Mouse (Mus musculus) heart, embryonic 13.5 days (tissue): ENCODE measurements at regions not wholly inside any gene's neighbourhood (a gene's known extent, or its start where the extent isn't known, plus 50 kb on each side); places are given as distances from the start of the nearest gene placed in this dataset.

Experiments
- ATAC-seq: fragments of 200-750 bp; cut with Nextera tagmentation; 2 replicates; pipeline ENCODE4 v1.8.0; 2017; ENCODE audit warnings: moderate TSS enrichment; ENCODE audit not compliant: insufficient number of reproducible peaks, low FRiP score, low TSS enrichment; ENCODE audit errors: extremely low read depth
- H3K27ac ChIP-seq: fragments of 300-500 bp; sonication (generic); replicated peaks from 2 replicates; pipeline ENCODE4 v1.5.1; 2015; ENCODE audit warnings: moderate library complexity, mild to moderate bottlenecking, inconsistent platforms
- H3K27me3 ChIP-seq: fragments of 300-500 bp; sonication (generic); replicated peaks from 2 replicates; pipeline ENCODE4 v1.6.1; 2015; ENCODE audit warnings: mild to moderate bottlenecking, inconsistent platforms
- H3K36me3 ChIP-seq: fragments of 300-500 bp; sonication (generic); 2 replicates; pipeline ENCODE4 v1.6.1; 2015; ENCODE audit warnings: mild to moderate bottlenecking, inconsistent platforms
- H3K4me1 ChIP-seq: fragments of 300-500 bp; sonication (generic); 2 replicates; pipeline ENCODE4 v1.6.1; 2015; ENCODE audit warnings: inconsistent platforms
- H3K4me2 ChIP-seq: fragments of 300-500 bp; sonication (generic); 2 replicates; pipeline ENCODE4 v1.6.1; 2015; ENCODE audit warnings: inconsistent platforms, mild to moderate bottlenecking, moderate library complexity
- H3K4me3 ChIP-seq: fragments of 300-500 bp; sonication (generic); 2 replicates; pipeline ENCODE4 v1.5.1; 2015; ENCODE audit warnings: moderate library complexity, mild to moderate bottlenecking, inconsistent platforms
- H3K9ac ChIP-seq: fragments of 300-500 bp; sonication (generic); 2 replicates; pipeline ENCODE4 v1.6.1; 2015; ENCODE audit warnings: inconsistent platforms, mild to moderate bottlenecking, moderate library complexity
- H3K9me3 ChIP-seq: fragments of 300-500 bp; sonication (generic); 2 replicates; pipeline ENCODE4 v1.6.1; 2016; ENCODE audit warnings: inconsistent platforms
- WGBS: fragments of 180-500 bp; shearing (Covaris S2); methylation state at CpG from one replicate; pipeline ENCODE4 v1.1.7; 2015; ENCODE audit warnings: mixed read lengths; 5-methylcytosine and 5-hydroxymethylcytosine counted together

GRCm38 (mm10) chr9:14103538-14103937 is 171.3 kb upstream of the Sesn3 start:
- H3K4me2 ChIP-seq = no peak overlapping the region
- H3K4me1 ChIP-seq = peaks cover 21% of the 10 kb centered on the region
- H3K9ac ChIP-seq = no peak overlapping the region
- H3K4me3 ChIP-seq = no peak overlapping the region
- no peak overlapping the region for H3K27ac ChIP-seq
- WGBS = 71% methylated on average over 1 of the region's 1 CpGs
- H3K27me3 ChIP-seq = no peaks in the 10 kb centered on the region
- ATAC-seq = no peak
- H3K9me3 ChIP-seq = no peaks in the 10 kb centered on the region
- no peaks in the 10 kb centered on the region for H3K36me3 ChIP-seq

GRCm38 (mm10) chr9:14104921-14105320 is 169.9 kb upstream of the Sesn3 start:
- ATAC-seq = no peak
- no peak overlapping the region for H3K4me3 ChIP-seq
- 0 out of 2 replicates have a peak overlapping the region, but pooled peaks have one; percentile 4 for H3K27ac ChIP-seq
- no peaks in the 10 kb centered on the region for H3K9me3 ChIP-seq
- H3K36me3 ChIP-seq = no peaks in the 10 kb centered on the region
- no peaks in the 10 kb centered on the region for H3K27me3 ChIP-seq
- no peak overlapping the region for H3K4me2 ChIP-seq
- H3K4me1 ChIP-seq = peaks cover 21% of the 10 kb centered on the region
- WGBS = 17% methylated on average over 2 of the region's 2 CpGs
- no peak overlapping the region for H3K9ac ChIP-seq

GRCm38 (mm10) chr9:14106371-14106770 is 168.5 kb upstream of the Sesn3 start:
- H3K27ac ChIP-seq = no peak overlapping the region
- H3K36me3 ChIP-seq = no peaks in the 10 kb centered on the region
- WGBS = 88% methylated on average over 1 of the region's 1 CpGs
- no peak overlapping the region for H3K4me2 ChIP-seq
- peaks cover 21% of the 10 kb centered on the region for H3K4me1 ChIP-seq
- no peaks in the 10 kb centered on the region for H3K9me3 ChIP-seq
- no peak for ATAC-seq
- no peaks in the 10 kb centered on the region for H3K27me3 ChIP-seq
- no peak overlapping the region for H3K4me3 ChIP-seq
- no peak overlapping the region for H3K9ac ChIP-seq

- H3K36me3 ChIP-seq = no peaks in the 10 kb centered on the region
- 71% methylated on average over 4 of the region's 4 CpGs for WGBS
- H3K9me3 ChIP-seq = no peaks in the 10 kb centered on the region
- no peak overlapping the region for H3K4me2 ChIP-seq
- H3K9ac ChIP-seq = no peak overlapping the region
- no peak overlapping the region for H3K27ac ChIP-seq
- ATAC-seq = no peak
- H3K27me3 ChIP-seq = no peaks in the 10 kb centered on the region
- no peak overlapping the region for H3K4me3 ChIP-seq
- H3K4me1 ChIP-seq = peaks cover 12% of the 10 kb centered on the region
Measured at GRCm38 (mm10) chr9:14108798-14109197, 166.1 kb upstream of the Sesn3 start.

GRCm38 (mm10) chr9:14109492-14109891 is 165.4 kb upstream of the Sesn3 start:
- no peaks in the 10 kb centered on the region for H3K36me3 ChIP-seq
- no peaks in the 10 kb centered on the region for H3K9me3 ChIP-seq
- peaks cover 7% of the 10 kb centered on the region for H3K4me1 ChIP-seq
- no peak for ATAC-seq
- 65% methylated on average over 4 of the region's 4 CpGs for WGBS
- no peak overlapping the region for H3K4me2 ChIP-seq
- H3K9ac ChIP-seq = no peak overlapping the region
- H3K27me3 ChIP-seq = no peaks in the 10 kb centered on the region
- H3K27ac ChIP-seq = no peak overlapping the region
- H3K4me3 ChIP-seq = no peak overlapping the region

- Histone ChIP-seq H3K4me2 (no peak overlapping the region), H3K27ac (no peak overlapping the region), H3K9ac (no peak overlapping the region), H3K27me3 (no peaks in the 10 kb centered on the region), H3K4me3 (no peak overlapping the region), H3K4me1 (no peaks in the 10 kb centered on the region), H3K9me3 (no peaks in the 10 kb centered on the region), H3K36me3 (no peaks in the 10 kb centered on the region)
- ATAC-seq = no peak
- 49% methylated on average over 2 of the region's 2 CpGs for WGBS
Measured at GRCm38 (mm10) chr9:14111713-14112112, 163.2 kb upstream of the Sesn3 start.

- no peak overlapping the region for H3K27ac ChIP-seq
- no peaks in the 10 kb centered on the region for H3K9me3 ChIP-seq
- no peak overlapping the region for H3K4me2 ChIP-seq
- no peaks in the 10 kb centered on the region for H3K4me1 ChIP-seq
- no peaks in the 10 kb centered on the region for H3K36me3 ChIP-seq
- no peak overlapping the region for H3K9ac ChIP-seq
- no peak overlapping the region for H3K4me3 ChIP-seq
- WGBS = 22% methylated on average over 3 of the region's 3 CpGs
- H3K27me3 ChIP-seq = no peaks in the 10 kb centered on the region
- ATAC-seq = no peak
Measured at GRCm38 (mm10) chr9:14115521-14115920, 159.3 kb upstream of the Sesn3 start.

GRCm38 (mm10) chr9:14116097-14116840 is 158.6 kb upstream of the Sesn3 start:
- no peaks in the 10 kb centered on the region for H3K36me3 ChIP-seq
- H3K27ac ChIP-seq = no peak overlapping the region
- no peak overlapping the region for H3K4me3 ChIP-seq
- H3K9me3 ChIP-seq = no peaks in the 10 kb centered on the region
- H3K4me2 ChIP-seq = no peak overlapping the region
- H3K27me3 ChIP-seq = no peaks in the 10 kb centered on the region
- ATAC-seq = no peak
- WGBS = 70% methylated on average over 8 of the region's 8 CpGs
- no peaks in the 10 kb centered on the region for H3K4me1 ChIP-seq
- no peak overlapping the region for H3K9ac ChIP-seq

- Histone ChIP-seq H3K4me3 (no peak overlapping the region), H3K9me3 (peaks cover 12% of the 10 kb centered on the region), H3K9ac (no peak overlapping the region), H3K4me1 (no peaks in the 10 kb centered on the region), H3K27me3 (no peaks in the 10 kb centered on the region), H3K4me2 (no peak overlapping the region), H3K27ac (no peak overlapping the region), H3K36me3 (no peaks in the 10 kb centered on the region)
- WGBS = 59% methylated on average over 5 of the region's 5 CpGs
- no peak for ATAC-seq
Measured at GRCm38 (mm10) chr9:14133372-14133771, 141.5 kb upstream of the Sesn3 start.

- ATAC-seq = no peak
- no peak overlapping the region for H3K4me2 ChIP-seq
- no peaks in the 10 kb centered on the region for H3K36me3 ChIP-seq
- H3K9me3 ChIP-seq = peaks cover 12% of the 10 kb centered on the region
- H3K4me3 ChIP-seq = no peak overlapping the region
- H3K4me1 ChIP-seq = no peaks in the 10 kb centered on the region
- 51% methylated on average over 6 of the region's 6 CpGs for WGBS
- no peak overlapping the region for H3K27ac ChIP-seq
- no peaks in the 10 kb centered on the region for H3K27me3 ChIP-seq
- H3K9ac ChIP-seq = no peak overlapping the region
Measured at GRCm38 (mm10) chr9:14134894-14135450, 139.9 kb upstream of the Sesn3 start.

GRCm38 (mm10) chr9:14141321-14141720 is 133.5 kb upstream of the Sesn3 start:
- no peak for ATAC-seq
- Histone ChIP-seq H3K4me3 (no peak overlapping the region), H3K27ac (no peak overlapping the region), H3K4me2 (no peak overlapping the region), H3K9ac (no peak overlapping the region), H3K27me3 (0 out of 2 replicates have a peak, but pooled peaks cover 2% of the 10 kb centered on the region), H3K4me1 (no peaks in the 10 kb centered on the region), H3K36me3 (no peaks in the 10 kb centered on the region), H3K9me3 (no peaks in the 10 kb centered on the region)
- WGBS = 90% methylated on average over 4 of the region's 4 CpGs

- H3K9ac ChIP-seq = no peak overlapping the region
- H3K27me3 ChIP-seq = 0 out of 2 replicates have a peak, but pooled peaks cover 2% of the 10 kb centered on the region
- no peak overlapping the region for H3K4me2 ChIP-seq
- no peak overlapping the region for H3K4me3 ChIP-seq
- WGBS = 48% methylated on average over 2 of the region's 2 CpGs
- ATAC-seq = no peak
- no peaks in the 10 kb centered on the region for H3K36me3 ChIP-seq
- H3K27ac ChIP-seq = no peak overlapping the region
- peaks cover 6% of the 10 kb centered on the region; the same call in 1 of the 2 replicates for H3K4me1 ChIP-seq
- H3K9me3 ChIP-seq = no peaks in the 10 kb centered on the region
Measured at GRCm38 (mm10) chr9:14143988-14144387, 130.9 kb upstream of the Sesn3 start.
